Mouse (Mus musculus) heart, embryonic 13.5 days (tissue): ENCODE measurements at regions not wholly inside any gene's neighbourhood (a gene's known extent, or its start where the extent isn't known, plus 50 kb on each side); places are given as distances from the start of the nearest gene placed in this dataset.
"Not testable (repeated sequence)": the region's sequence is repeated elsewhere in the genome, so short reads cannot be mapped to it uniquely, and the experiment has no call there.

Source experiments
- ATAC-seq: fragments of 200-750 bp; cut with Nextera tagmentation; 2 replicates; pipeline ENCODE4 v1.8.0; 2017; ENCODE audit warnings: moderate TSS enrichment; ENCODE audit not compliant: insufficient number of reproducible peaks, low FRiP score, low TSS enrichment; ENCODE audit errors: extremely low read depth
- H3K27ac ChIP-seq: fragments of 300-500 bp; sonication (generic); replicated peaks from 2 replicates; pipeline ENCODE4 v1.5.1; 2015; ENCODE audit warnings: moderate library complexity, mild to moderate bottlenecking, inconsistent platforms
- H3K27me3 ChIP-seq: fragments of 300-500 bp; sonication (generic); replicated peaks from 2 replicates; pipeline ENCODE4 v1.6.1; 2015; ENCODE audit warnings: mild to moderate bottlenecking, inconsistent platforms
- H3K36me3 ChIP-seq: fragments of 300-500 bp; sonication (generic); 2 replicates; pipeline ENCODE4 v1.6.1; 2015; ENCODE audit warnings: mild to moderate bottlenecking, inconsistent platforms
- H3K4me1 ChIP-seq: fragments of 300-500 bp; sonication (generic); 2 replicates; pipeline ENCODE4 v1.6.1; 2015; ENCODE audit warnings: inconsistent platforms
- H3K4me2 ChIP-seq: fragments of 300-500 bp; sonication (generic); 2 replicates; pipeline ENCODE4 v1.6.1; 2015; ENCODE audit warnings: inconsistent platforms, mild to moderate bottlenecking, moderate library complexity
- H3K4me3 ChIP-seq: fragments of 300-500 bp; sonication (generic); 2 replicates; pipeline ENCODE4 v1.5.1; 2015; ENCODE audit warnings: moderate library complexity, mild to moderate bottlenecking, inconsistent platforms
- H3K9ac ChIP-seq: fragments of 300-500 bp; sonication (generic); 2 replicates; pipeline ENCODE4 v1.6.1; 2015; ENCODE audit warnings: inconsistent platforms, mild to moderate bottlenecking, moderate library complexity
- H3K9me3 ChIP-seq: fragments of 300-500 bp; sonication (generic); 2 replicates; pipeline ENCODE4 v1.6.1; 2016; ENCODE audit warnings: inconsistent platforms
- WGBS: fragments of 180-500 bp; shearing (Covaris S2); methylation state at CpG from one replicate; pipeline ENCODE4 v1.1.7; 2015; ENCODE audit warnings: mixed read lengths; 5-methylcytosine and 5-hydroxymethylcytosine counted together

DNA sequence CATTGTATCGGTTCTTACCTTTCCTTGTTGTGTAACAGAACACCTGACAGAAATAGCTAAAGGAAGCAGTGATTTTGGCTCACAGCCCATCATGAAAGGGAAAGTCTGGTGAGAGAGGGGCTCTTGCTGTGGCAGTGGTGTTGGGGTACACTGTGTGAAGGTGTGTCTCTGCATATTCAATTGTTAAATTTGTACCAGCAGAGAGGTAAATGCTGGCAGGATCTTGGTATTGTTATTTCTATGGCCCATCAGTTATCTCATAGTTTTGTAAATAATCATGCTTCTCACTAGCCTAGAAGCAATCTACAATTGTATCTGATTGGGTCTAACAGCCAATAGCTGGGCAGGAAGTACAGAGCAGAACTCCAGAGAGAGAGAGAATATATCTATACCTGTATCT is 95.7 kb downstream of the Mfap3l start:
- Histone ChIP-seq H3K27ac (no peak overlapping the region), H3K27me3 (no peaks in the 10 kb centered on the region), H3K4me1 (no peaks in the 10 kb centered on the region), H3K9me3 (no peaks in the 10 kb centered on the region), H3K4me3 (no peak overlapping the region), H3K36me3 (no peaks in the 10 kb centered on the region), H3K4me2 (no peak overlapping the region), H3K9ac (no peak overlapping the region)
- no peak for ATAC-seq
- WGBS: 72% methylated on average over 1 of the region's 1 CpGs

DNA sequence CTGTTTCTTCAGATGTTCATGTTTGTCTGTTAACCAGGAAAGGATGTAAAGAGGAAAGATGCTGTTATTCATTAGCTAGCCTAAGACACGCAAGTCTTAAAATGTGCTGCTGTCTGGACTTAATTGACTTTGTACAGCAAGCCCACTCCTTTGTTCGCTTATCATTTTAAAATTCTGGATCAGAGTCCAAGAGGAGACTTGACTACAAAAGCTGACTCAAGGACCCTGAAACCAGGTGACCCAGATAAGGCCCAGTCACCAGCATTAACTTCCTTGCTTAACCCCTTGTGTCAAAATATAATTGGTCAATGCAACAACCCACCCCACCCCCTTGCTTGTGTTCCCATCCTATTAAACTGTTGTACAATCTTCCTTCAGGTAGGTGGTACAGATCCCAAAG is 99.9 kb downstream of the Mfap3l start:
- Histone ChIP-seq H3K9me3 (no peaks in the 10 kb centered on the region), H3K27ac (no peak overlapping the region), H3K27me3 (no peaks in the 10 kb centered on the region), H3K4me2 (no peak overlapping the region), H3K4me3 (no peak overlapping the region), H3K9ac (no peak overlapping the region), H3K36me3 (no peaks in the 10 kb centered on the region), H3K4me1 (no peaks in the 10 kb centered on the region)
- 73% methylated on average over 2 of the region's 2 CpGs for WGBS
- ATAC-seq: no peak

DNA sequence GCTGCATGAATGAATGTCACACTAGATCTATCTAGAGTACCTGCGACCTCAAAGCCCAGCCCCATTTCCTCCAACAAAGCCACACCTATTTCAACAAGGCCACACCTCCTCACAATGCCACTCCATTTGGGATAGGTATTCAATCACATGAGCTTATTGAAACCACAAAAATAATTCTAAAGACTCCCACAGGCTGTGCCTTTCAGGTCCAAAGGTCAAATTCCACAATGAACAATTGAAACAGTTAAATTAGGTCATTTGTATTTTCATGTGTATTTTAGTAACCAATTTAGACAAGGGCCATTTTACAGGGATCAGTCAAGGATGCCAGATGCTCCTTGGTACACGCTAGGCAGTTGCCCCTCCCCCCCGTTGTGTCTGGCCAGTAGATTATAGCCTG is 103.3 kb downstream of the Mfap3l start:
- Histone ChIP-seq H3K4me2 (no peak overlapping the region), H3K9me3 (no peaks in the 10 kb centered on the region), H3K9ac (no peak overlapping the region), H3K4me1 (no peaks in the 10 kb centered on the region), H3K27me3 (no peaks in the 10 kb centered on the region), H3K4me3 (no peak overlapping the region), H3K27ac (no peak overlapping the region), H3K36me3 (no peaks in the 10 kb centered on the region)
- 70% methylated on average over 3 of the region's 3 CpGs for WGBS
- ATAC-seq: no peak

DNA sequence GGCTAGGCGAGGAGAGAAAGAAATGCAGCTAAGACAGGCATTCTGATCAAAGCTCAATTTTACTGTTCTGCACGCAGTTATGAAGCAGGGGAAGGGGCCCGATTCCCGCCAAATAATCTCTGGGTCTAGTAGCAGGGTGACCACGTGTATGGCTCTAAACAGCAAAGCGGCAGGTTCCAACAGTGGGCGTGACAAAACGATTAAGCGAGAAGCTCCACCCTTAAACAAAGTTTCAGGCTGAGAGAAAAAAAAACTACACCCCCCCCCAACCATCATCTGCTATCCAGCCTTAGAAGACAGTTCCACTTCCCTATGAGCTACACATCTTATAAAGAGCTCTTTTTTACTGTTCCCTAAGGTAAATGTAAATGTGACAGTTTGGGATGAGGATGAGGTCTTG is 103.8 kb downstream of the Mfap3l start:
- Histone ChIP-seq H3K27ac (no peak overlapping the region), H3K27me3 (no peaks in the 10 kb centered on the region), H3K4me1 (no peaks in the 10 kb centered on the region), H3K4me3 (no peak overlapping the region), H3K4me2 (no peak overlapping the region), H3K9me3 (no peaks in the 10 kb centered on the region), H3K9ac (no peak overlapping the region), H3K36me3 (no peaks in the 10 kb centered on the region)
- ATAC-seq: no peak
- WGBS: 78% methylated on average over 9 of the region's 9 CpGs

DNA sequence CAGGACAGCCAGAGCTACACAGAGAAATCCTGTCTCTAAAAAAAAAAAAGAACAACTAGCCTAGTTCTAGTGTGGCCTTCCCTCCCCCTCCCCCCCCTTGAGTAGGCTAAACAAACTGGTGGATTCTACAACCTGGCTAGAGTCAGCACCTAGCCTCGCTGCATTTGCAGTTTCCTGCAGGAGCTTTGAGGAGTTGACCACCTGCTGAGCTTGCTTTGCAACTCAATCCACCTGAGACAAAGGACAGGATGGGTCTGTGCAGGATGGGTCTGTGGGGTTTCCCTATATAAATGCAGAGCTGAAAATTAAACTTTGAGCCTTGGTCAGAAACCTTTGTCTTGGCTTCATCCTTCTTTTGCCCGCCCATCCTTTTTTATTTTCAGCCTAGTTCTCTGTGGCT is 104.3 kb downstream of the Mfap3l start:
- ATAC-seq: no peak
- no peak overlapping the region for H3K4me2 ChIP-seq
- no peak overlapping the region for H3K27ac ChIP-seq
- no peaks in the 10 kb centered on the region for H3K36me3 ChIP-seq
- no peaks in the 10 kb centered on the region for H3K9me3 ChIP-seq
- WGBS: 56% methylated on average over 2 of the region's 2 CpGs
- no peak overlapping the region for H3K9ac ChIP-seq
- no peaks in the 10 kb centered on the region for H3K27me3 ChIP-seq
- H3K4me1 ChIP-seq: no peaks in the 10 kb centered on the region
- H3K4me3 ChIP-seq: no peak overlapping the region

DNA sequence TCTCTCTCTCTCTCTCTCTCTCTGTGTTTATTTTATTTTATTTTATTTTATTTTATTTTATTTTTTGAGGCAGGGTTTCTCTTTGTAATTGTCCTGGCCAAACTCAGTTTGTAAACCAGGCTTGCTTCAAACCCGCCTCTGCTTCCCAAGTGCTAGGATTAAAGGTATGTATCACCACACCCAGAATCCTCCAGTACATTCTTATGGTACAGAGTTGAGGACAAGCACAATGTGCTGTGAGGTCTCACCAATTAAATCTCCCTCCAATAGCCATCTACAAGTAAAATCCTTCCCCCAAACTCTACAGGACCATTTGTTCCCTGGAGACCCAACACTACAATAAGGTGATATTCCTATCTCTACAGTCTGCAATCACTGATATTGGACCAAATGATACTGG is 105.0 kb downstream of the Mfap3l start:
- 83% methylated on average over 1 of the region's 1 CpGs for WGBS
- ATAC-seq: no peak

DNA sequence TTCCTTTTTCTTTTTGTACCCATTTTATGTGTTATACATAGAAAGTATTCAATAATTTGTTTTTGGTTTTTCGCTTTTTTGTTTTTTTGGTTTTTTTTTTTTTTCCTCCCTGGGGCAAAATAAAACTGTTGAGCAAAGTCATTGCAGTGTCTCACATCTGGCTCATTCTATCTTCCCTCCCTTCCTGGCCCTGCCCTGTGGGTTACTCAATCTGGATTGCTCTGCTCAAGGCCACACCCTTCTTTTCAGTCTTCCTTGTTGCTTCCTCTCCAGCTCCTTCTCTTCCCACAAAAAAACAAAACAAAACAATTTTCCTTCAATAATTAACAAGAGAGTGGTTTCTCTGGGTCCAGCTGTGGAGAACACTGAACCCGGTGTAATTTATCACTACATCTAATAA is 113.2 kb downstream of the Mfap3l start:
- Histone ChIP-seq H3K4me2 (no peak overlapping the region), H3K9me3 (no peaks in the 10 kb centered on the region), H3K27ac (no peak overlapping the region), H3K36me3 (no peaks in the 10 kb centered on the region), H3K4me3 (no peak overlapping the region), H3K9ac (no peak overlapping the region), H3K4me1 (no peaks in the 10 kb centered on the region), H3K27me3 (no peaks in the 10 kb centered on the region)
- WGBS: 83% methylated on average over 2 of the region's 2 CpGs
- no peak for ATAC-seq

More for the DNA sequence above, 105.0 kb downstream of the Mfap3l start:
- H3K36me3 ChIP-seq: no peaks in the 10 kb centered on the region
- no peaks in the 10 kb centered on the region for H3K27me3 ChIP-seq
- H3K4me2 ChIP-seq: no peak overlapping the region
- no peak overlapping the region for H3K4me3 ChIP-seq
- no peaks in the 10 kb centered on the region for H3K9me3 ChIP-seq
- H3K27ac ChIP-seq: no peak overlapping the region
- no peaks in the 10 kb centered on the region for H3K4me1 ChIP-seq
- no peak overlapping the region for H3K9ac ChIP-seq

DNA sequence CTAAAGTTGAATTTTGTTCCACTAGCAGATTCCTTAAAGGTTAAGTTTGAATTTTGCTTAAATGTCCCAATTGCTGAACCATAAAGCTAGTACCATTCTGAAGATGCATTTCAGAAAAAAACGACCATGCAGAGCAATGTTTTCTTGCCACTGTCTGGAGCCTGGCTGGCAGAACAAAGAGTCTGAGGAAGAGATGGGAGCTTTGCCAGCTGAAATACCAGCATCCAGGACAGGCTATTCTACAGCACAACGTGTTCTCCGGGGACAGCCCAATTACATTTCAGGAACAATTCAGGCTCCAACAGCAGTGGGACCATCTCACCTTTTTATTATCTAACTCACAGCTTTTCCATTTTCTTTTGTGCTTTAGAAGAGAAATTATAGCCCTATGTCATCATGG is 113.9 kb downstream of the Mfap3l start:
- Histone ChIP-seq H3K9me3 (no peaks in the 10 kb centered on the region), H3K27me3 (no peaks in the 10 kb centered on the region), H3K9ac (no peak overlapping the region), H3K4me1 (no peaks in the 10 kb centered on the region), H3K27ac (no peak overlapping the region), H3K4me2 (no peak overlapping the region), H3K4me3 (no peak overlapping the region), H3K36me3 (no peaks in the 10 kb centered on the region)
- WGBS: 69% methylated on average over 3 of the region's 3 CpGs
- no peak for ATAC-seq

DNA sequence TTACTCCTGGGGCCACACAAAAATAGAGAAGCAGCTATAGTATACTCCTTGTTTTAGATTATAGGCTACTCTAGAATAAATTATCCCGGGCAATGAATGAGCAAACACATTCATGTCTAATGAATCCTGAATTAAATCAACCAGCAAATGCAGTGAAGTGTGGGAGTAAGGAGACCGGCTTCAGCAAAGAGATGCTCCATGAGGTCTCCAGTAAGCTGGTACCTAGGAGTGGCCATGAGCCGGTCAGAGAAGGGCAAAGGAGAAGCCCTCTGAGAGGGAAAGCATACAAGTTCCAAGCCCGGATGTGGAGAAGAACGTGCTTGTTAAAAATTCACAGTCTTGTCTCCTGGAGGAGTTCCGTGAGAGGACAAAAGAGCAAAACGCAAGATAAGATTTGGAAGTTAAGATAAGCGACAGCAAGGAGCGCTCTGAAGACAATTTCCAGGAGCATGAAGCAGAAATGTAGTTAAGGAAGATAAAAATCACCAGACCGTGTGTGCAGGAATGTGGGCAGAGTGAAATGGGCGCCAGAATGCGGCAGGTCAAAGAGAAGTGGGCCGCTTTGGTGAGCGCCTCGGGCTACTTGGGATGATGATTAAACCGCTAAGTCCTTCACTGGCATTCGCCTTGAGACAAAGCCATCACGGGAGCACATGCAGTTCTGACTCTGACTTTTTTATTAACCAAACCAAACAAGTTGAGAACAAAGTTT is 123.2 kb downstream of the Mfap3l start:
- Histone ChIP-seq H3K4me1 (no peaks in the 10 kb centered on the region), H3K9me3 (no peaks in the 10 kb centered on the region), H3K4me2 (0 out of 2 replicates have a peak overlapping the region, but pooled peaks have one; percentile 22), H3K27ac (no peak overlapping the region), H3K4me3 (no peak overlapping the region), H3K27me3 (no peaks in the 10 kb centered on the region), H3K36me3 (no peaks in the 10 kb centered on the region), H3K9ac (no peak overlapping the region)
- WGBS: 51% methylated on average over 18 of the region's 18 CpGs
- no peak for ATAC-seq

DNA sequence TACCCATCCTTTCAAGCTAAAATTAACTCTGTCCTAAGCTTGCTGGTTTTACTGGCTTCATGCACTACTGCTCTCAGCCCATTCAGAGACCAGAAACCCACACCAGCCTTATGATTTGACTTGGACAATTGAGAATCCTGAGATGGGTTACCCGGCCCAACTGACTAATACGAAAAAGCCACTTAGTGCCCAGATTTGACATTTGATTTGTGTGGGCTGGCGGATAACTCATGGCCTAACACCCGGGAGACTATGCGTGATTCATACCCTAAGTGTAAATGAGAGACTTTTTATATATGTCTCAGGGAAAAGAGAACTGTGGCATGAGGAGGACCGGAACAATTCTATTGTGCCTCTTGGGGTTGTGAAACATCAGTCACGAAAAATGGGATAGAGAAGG is 126.3 kb upstream of the Hpf1 start:
- Histone ChIP-seq H3K9me3 (no peaks in the 10 kb centered on the region), H3K4me2 (no peak overlapping the region), H3K27ac (no peak overlapping the region), H3K4me1 (no peaks in the 10 kb centered on the region), H3K9ac (no peak overlapping the region), H3K36me3 (no peaks in the 10 kb centered on the region), H3K4me3 (no peak overlapping the region), H3K27me3 (no peaks in the 10 kb centered on the region)
- no peak for ATAC-seq
- 85% methylated on average over 7 of the region's 7 CpGs for WGBS

DNA sequence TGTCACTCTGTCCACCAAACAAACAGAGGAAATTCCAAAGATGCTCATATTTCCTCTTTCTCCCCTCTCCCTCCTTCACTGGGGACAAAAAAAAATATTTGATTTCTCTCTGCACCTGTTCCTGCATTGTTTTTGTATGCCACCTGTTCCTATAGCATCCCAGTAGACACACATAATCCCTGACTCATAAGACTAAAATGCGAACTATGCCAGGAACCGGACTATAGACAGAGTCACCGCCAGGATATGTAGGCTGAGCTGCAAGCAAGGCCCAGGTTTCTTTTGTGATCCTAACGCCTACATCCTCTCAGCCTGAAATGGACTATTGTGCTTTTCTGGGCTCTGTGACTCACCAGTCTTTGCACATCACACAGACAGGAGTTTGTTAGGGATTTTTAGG is 116.9 kb upstream of the Hpf1 start:
- Histone ChIP-seq H3K27ac (no peak overlapping the region), H3K27me3 (no peaks in the 10 kb centered on the region), H3K4me1 (peaks cover 13% of the 10 kb centered on the region; the same call in 1 of the 2 replicates), H3K4me2 (no peak overlapping the region), H3K36me3 (no peaks in the 10 kb centered on the region), H3K9me3 (no peaks in the 10 kb centered on the region), H3K4me3 (no peak overlapping the region), H3K9ac (no peak overlapping the region)
- WGBS: 36% methylated on average over 4 of the region's 4 CpGs
- no peak for ATAC-seq

DNA sequence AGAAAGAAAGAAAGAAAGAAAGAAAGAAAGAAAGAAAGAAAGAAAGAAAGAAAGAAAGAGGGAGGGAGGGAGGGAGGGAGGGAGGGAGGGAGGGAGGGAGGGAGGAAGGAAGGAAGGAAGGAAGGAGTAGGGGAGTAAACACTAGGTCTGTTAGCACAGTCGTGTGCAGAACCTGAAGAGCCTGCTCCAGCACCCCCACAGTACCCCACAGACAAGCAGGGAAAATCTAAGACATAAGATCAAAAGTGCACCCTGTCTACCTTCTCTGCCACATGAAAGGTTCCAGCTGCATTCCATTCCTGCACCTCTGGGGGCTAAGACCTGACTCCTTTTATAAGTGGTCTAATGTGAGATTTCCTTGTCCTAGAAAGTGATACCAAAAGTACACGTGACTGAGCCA is 114.0 kb upstream of the Hpf1 start:
- WGBS: 36% methylated on average over 2 of the region's 2 CpGs
- not testable (repeated sequence) for H3K9me3 ChIP-seq, H3K36me3 ChIP-seq, H3K4me3 ChIP-seq, H3K9ac ChIP-seq, H3K4me2 ChIP-seq, H3K27ac ChIP-seq, H3K27me3 ChIP-seq, ATAC-seq
- H3K4me1 ChIP-seq: peaks cover 13% of the 10 kb centered on the region; the same call in 1 of the 2 replicates
